Mouse (Mus musculus) neural tube, embryonic 12.5 days (tissue): Measurements from ENCODE around the gene Hpd. TPM values are rescaled to one million over a fixed set of nuclear protein-coding genes. Genes with fewer than 3 reads are reported as not detected.

Source experiments
- ATAC-seq: fragments of 200-750 bp; cut with Nextera tagmentation; 2 replicates; pipeline ENCODE4 v1.8.0; 2017; ENCODE audit warnings: low read depth, mild to moderate bottlenecking, moderate TSS enrichment, moderate library complexity; ENCODE audit not compliant: low FRiP score
- H3K27ac ChIP-seq: fragments of 300-500 bp; sonication (generic); 2 replicates; pipeline ENCODE4 v1.5.1; 2016
- H3K27me3 ChIP-seq: fragments of 300-500 bp; sonication (generic); replicated peaks from 2 replicates; pipeline ENCODE4 v1.6.1; 2016; ENCODE audit warnings: mild to moderate bottlenecking
- H3K36me3 ChIP-seq: fragments of 300-500 bp; sonication (generic); 2 replicates; pipeline ENCODE4 v1.6.1; 2016; ENCODE audit warnings: mild to moderate bottlenecking
- H3K4me1 ChIP-seq: fragments of 300-500 bp; sonication (generic); 2 replicates; pipeline ENCODE4 v1.6.1; 2016
- H3K4me2 ChIP-seq: fragments of 300-500 bp; sonication (generic); replicated peaks from 2 replicates; pipeline ENCODE4 v1.6.1; 2016; ENCODE audit warnings: mild to moderate bottlenecking
- H3K4me3 ChIP-seq: fragments of 300-500 bp; sonication (generic); 2 replicates; pipeline ENCODE4 v1.5.1; 2016
- H3K9ac ChIP-seq: fragments of 300-500 bp; sonication (generic); 2 replicates; pipeline ENCODE4 v1.6.1; 2016; ENCODE audit warnings: mild to moderate bottlenecking
- H3K9me3 ChIP-seq: fragments of 300-500 bp; sonication (generic); 2 replicates; pipeline ENCODE4 v1.6.1; 2016; ENCODE audit warnings: mild to moderate bottlenecking
- WGBS: fragments of 180-500 bp; shearing (Covaris S2); methylation state at CpG from one replicate; pipeline ENCODE4 v1.1.7; 2016; 5-methylcytosine and 5-hydroxymethylcytosine counted together
- polyA plus RNA-seq: library from polyadenylated mRNA; unstranded; fragments of >200 nt; fragmentation: Nextera tagmentation; extraction: Ambion mirVana; gene quantifications from 2 replicates; pipeline ENCODE4 v1.2.1, GENCODE M21; 2016

Hpd gene
- polyA plus RNA-seq, 1 experiment from 2014 or later: not detected

DNA sequence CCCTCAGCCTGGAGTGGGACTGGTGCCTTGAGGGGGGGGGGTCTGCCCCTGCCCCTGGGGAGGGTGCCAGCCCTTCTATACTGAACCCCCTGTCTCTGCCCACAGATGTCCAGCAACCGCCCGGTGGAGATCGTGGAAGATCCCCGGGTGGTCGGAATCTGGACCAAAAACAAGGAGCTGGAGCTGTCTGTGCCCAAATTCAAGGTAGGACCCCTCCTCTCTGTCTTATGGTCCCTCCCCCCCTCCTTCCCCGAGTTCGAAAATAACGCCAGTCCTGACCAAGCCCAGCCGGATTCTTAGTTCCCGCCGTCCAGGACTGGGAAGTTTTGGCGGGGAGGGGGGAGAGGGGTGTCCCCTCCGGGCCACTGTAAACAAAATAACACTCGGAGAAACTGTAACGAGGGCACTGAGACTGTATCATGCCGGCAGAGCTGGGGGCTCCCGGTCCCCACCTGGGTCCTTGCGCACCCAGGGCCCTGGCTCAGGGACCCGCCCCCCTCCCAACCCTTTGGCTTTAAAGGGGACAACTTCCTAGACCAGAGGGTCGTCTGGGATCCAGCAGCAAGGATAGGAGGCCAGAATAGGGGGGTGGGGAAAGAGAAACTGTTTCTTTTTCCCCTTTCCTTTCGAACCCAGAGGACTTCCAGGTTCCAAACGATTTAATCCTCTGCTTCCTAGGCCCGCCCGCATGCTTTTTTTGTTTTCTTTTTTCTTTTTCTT lies 39.1 kb downstream of the Hpd start:
- Histone ChIP-seq H3K9me3 (no peaks in the 10 kb centered on the region), H3K36me3 (peaks cover 28% of the 10 kb centered on the region), H3K27ac (peak overlapping the region; percentile 98; the same call in 1 of the 2 replicates), H3K4me3 (peak overlapping the region; percentile 99), H3K4me1 (peaks cover 38% of the 10 kb centered on the region), H3K4me2 (peak overlapping the region; percentile 100), H3K27me3 (no peaks in the 10 kb centered on the region), H3K9ac (peak overlapping the region; percentile 100)
- 1% methylated on average over 24 of the region's 24 CpGs for WGBS
- ATAC-seq: no peak

DNA sequence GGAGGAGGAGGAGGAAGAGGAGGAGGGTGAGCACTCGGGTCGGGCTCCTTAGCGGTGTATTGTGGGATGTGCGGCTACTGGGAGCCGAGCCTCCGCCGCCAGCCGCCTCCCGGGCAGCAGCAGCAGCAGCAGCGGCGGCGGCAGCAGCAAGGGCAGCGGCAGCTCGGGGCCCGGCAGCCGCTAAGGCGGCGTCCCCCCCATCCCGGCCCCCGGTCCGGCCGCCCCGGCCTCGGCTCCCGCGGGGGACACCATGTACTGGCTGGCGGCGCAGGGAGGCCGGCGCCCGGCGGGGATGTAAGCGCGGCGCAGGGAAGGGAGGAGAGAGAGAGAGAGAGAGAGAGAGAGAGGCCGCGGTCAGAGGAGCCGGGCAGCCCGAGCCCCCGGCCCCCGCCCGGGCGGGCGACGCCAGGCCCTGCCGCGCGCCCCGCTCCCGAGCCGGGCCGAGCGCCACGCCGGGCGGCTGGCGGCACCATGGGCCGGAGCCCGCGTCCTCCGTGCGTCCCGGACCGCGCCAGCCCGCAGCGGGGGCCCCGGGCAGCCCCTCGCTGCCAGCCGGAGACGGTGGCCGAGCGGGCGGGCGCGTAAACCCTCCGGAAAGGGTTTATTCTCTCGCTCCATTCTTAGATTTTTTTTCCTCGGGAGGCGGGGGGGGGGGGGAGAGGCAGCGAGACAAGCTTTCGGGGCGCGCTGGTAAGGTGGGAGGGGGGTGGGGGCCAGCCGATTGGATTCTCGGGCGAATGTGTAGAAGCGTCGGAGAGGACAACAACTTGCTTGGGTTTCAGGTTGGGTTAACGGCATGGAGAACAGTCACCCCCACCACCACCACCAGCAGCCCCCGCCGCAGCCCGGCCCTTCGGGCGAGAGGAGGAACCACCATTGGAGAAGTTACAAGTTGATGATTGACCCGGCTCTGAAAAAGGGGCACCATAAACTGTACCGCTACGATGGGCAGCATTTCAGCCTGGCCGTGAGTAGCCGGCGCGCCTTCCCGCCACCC lies 40.1 kb downstream of the Hpd start, which contains the start of gene Setd1b:
Setd1b (plus strand) TSS at position 33 of the 997 bp plus-strand sequence.
- Histone ChIP-seq H3K36me3 (peaks cover 19% of the 10 kb centered on the region), H3K4me1 (peaks cover 37% of the 10 kb centered on the region), H3K4me2 (peak within 1 kb of the TSS; percentile 100), H3K4me3 (peak within 1 kb of the TSS; percentile 99), H3K27me3 (no peaks in the 10 kb centered on the region), H3K9me3 (no peaks in the 10 kb centered on the region), H3K9ac (peak within 1 kb of the TSS; percentile 100), H3K27ac (peak within 1 kb of the TSS; percentile 98)
- 0 out of 2 replicates have a peak, but pooled peaks have one; percentile 3 for ATAC-seq
- under 1% methylated on average over 73 of the region's 103 CpGs for WGBS

DNA sequence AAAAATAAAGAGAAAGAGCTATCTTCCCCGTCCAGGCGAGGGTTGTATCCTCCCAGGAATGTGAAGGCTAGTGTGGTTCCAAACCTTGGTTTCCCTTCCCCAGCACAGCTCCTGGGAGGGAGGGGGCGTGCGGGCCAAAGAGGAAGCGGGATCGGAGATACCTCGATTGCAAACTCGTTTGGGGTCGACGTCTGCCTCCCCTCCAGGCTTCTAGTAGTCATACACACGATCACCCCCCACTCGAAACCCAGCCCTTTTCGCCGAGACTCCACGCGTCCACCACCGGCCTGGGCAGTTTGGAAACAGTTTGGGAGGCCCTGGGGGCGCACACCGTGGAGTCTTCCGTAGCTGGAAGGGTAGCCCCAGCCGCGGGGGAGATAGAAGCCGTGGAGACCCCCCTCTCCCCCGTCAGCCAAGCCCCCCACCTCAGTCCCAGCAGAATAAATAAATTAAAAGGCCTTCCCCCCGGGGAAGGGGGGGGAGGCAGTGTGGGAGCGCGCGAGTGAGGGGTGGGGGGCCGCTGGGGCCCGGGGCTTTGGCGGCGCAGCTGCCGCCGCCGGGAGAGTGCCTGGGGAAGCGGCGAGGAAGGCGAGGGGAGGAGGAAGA lies 40.9 kb downstream of the Hpd start:
- ATAC-seq: peak; percentile 23
- WGBS: 0% methylated on average over 35 of the region's 38 CpGs
- peaks cover 45% of the 10 kb centered on the region for H3K4me1 ChIP-seq

DNA sequence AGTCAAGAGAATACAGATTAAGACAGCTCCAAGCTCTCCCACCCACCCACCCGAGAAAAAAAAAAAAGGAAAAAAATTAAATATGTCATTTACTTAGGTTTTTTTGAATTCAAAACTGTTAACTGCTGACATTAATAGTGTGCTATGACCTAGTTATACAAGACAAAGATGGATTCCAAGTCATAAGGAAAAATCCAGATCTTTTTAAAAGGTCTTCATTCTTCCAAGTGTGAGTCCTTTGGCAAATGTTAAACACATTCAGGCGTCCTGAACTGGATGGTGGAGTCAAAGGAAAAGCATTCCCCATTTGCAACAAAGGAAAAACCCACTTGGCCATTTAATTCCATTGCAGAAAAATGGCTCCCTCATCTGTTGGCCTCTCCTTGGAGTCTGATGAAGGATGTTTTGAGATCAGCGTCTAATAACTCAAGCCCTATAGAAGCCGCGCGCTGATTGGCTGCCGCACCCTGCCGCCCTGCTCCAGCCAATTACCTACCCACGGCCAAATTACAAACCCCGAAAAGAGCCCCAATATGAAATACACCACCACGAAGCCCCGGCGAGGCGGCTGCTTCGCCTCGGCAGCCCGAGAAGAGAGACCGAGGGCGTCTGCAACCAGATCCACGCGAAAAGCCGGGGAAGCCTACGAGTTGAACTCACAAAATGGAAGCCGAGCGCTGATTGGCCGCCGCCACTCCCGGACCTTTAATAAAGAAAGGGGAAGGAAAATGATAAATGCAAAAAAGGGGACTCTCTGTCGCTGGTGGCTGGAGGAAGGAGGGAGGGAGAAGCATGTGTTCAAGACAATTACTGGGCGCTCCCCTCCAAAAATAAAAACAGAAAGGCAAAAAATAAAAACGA lies 41.6 kb downstream of the Hpd start:
- Histone ChIP-seq H3K9ac (peak overlapping the region; percentile 100), H3K4me2 (peak overlapping the region; percentile 100), H3K9me3 (no peaks in the 10 kb centered on the region), H3K4me1 (peaks cover 45% of the 10 kb centered on the region), H3K27ac (peak overlapping the region; percentile 98), H3K4me3 (peak overlapping the region; percentile 99), H3K27me3 (no peaks in the 10 kb centered on the region), H3K36me3 (peaks cover 3% of the 10 kb centered on the region)
- ATAC-seq: peak; percentile 46
- under 1% methylated on average over 31 of the region's 31 CpGs for WGBS

More for the DNA sequence above, 40.9 kb downstream of the Hpd start:
- Histone ChIP-seq H3K9me3 (no peaks in the 10 kb centered on the region), H3K27ac (peak overlapping the region; percentile 98), H3K9ac (peak overlapping the region; percentile 100), H3K27me3 (no peaks in the 10 kb centered on the region), H3K4me2 (peak overlapping the region; percentile 100), H3K36me3 (peaks cover 11% of the 10 kb centered on the region), H3K4me3 (peak overlapping the region; percentile 99)

- Histone ChIP-seq H3K27me3 (no peaks in the 10 kb centered on the region), H3K4me2 (peak overlapping the region; percentile 100), H3K9ac (peak overlapping the region; percentile 100), H3K36me3 (peaks cover 8% of the 10 kb centered on the region; the same call in 1 of the 2 replicates), H3K27ac (peak overlapping the region; percentile 100), H3K4me1 (peaks cover 45% of the 10 kb centered on the region), H3K9me3 (no peaks in the 10 kb centered on the region), H3K4me3 (peak overlapping the region; percentile 89)
- ATAC-seq: no peak
- WGBS: under 1% methylated on average over 28 of the region's 28 CpGs
Observed at GRCm38 (mm10) chr5:123139722-123140627, 42.6 kb downstream of the Hpd start.

GRCm38 (mm10) chr5:123138953-123139721 lies 43.4 kb downstream of the Hpd start:
- under 1% methylated on average over 39 of the region's 39 CpGs for WGBS

GRCm38 (mm10) chr5:123138230-123138911 lies 44.2 kb downstream of the Hpd start:
- Histone ChIP-seq H3K27me3 (no peaks in the 10 kb centered on the region), H3K4me2 (peak overlapping the region; percentile 100), H3K9ac (peak overlapping the region; percentile 100), H3K9me3 (no peaks in the 10 kb centered on the region), H3K36me3 (peaks cover 15% of the 10 kb centered on the region; the same call in 1 of the 2 replicates), H3K4me1 (peaks cover 45% of the 10 kb centered on the region), H3K27ac (peak overlapping the region; percentile 100), H3K4me3 (peak overlapping the region; percentile 89)
- under 1% methylated on average over 40 of the region's 40 CpGs for WGBS
- ATAC-seq: peak; percentile 38

More at GRCm38 (mm10) chr5:123138953-123139721, 43.4 kb downstream of the Hpd start:
- Histone ChIP-seq H3K27me3 (no peaks in the 10 kb centered on the region), H3K9ac (peak overlapping the region; percentile 100), H3K4me3 (peak overlapping the region; percentile 89), H3K9me3 (no peaks in the 10 kb centered on the region), H3K4me2 (peak overlapping the region; percentile 100), H3K27ac (peak overlapping the region; percentile 100), H3K36me3 (peaks cover 15% of the 10 kb centered on the region; the same call in 1 of the 2 replicates), H3K4me1 (peaks cover 45% of the 10 kb centered on the region)
- ATAC-seq: no peak

DNA sequence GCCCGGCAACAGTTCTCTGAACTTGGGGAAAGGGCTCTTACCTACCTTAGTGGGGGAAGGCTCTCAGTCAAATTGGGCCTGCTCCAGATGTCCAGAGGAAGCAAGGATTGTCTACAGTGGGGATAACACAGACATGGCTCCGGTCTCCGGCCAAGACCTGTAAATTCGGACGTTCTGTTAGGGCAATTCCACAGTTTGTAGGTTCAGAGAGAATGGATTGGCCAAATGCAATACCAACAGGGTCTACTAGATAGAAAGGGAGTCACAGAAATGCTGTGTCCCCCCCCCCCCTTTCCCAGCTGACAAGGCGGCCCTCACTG lies 44.7 kb downstream of the Hpd start:
- H3K27ac ChIP-seq: peak overlapping the region; percentile 100

DNA sequence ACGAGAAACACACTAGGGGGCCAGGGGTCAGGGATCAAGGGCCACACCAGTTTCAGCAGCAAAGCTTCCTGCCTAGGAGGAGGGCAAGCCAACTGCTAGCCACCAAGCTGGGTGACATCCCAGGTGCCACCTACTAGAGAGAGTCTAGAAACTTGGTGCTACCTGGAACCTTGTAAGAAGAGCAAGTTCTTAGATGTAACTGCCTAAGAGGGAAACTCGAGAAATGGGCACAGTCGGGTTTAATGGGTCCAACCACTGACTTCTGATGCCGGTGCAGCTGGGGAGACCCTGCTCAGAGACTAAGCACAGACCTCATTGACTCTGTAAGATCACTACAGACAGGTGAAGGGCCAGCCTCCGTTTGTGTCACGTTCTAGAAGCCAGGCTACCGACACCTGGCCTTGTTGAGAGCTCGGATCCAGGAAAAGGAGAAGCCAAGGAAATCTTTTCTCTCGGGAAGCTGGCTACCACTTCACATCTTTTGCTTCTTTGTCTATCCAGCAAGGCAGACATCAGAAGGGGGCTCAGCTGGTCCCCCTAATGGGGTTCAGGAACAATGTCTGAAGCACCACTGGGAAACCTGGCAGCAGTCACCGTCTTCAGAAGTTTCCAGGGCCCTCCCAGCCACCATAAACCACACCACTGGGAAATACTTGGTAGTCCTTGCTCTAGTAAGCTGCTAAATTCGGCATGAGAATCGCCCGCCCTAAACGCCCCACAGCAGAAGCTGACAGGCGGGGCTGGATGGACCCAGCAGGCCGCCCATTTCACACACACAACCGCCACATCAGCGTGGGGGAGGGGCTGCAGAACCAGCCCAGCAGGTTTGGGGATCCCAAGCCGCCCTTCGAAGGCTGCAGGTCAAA lies 45.2 kb downstream of the Hpd start:
- Histone ChIP-seq H3K9me3 (no peaks in the 10 kb centered on the region), H3K36me3 (peaks cover 15% of the 10 kb centered on the region; the same call in 1 of the 2 replicates), H3K4me3 (peak overlapping the region; percentile 89), H3K4me2 (peak overlapping the region; percentile 100), H3K9ac (peak overlapping the region; percentile 100), H3K27me3 (no peaks in the 10 kb centered on the region), H3K4me1 (peaks cover 55% of the 10 kb centered on the region), H3K27ac (peak overlapping the region; percentile 100)
- no peak for ATAC-seq
- WGBS: 1% methylated on average over 20 of the region's 20 CpGs

More for the DNA sequence above, 44.7 kb downstream of the Hpd start:
- Histone ChIP-seq H3K9me3 (no peaks in the 10 kb centered on the region), H3K9ac (peak overlapping the region; percentile 100), H3K36me3 (peaks cover 15% of the 10 kb centered on the region; the same call in 1 of the 2 replicates), H3K27me3 (no peaks in the 10 kb centered on the region), H3K4me1 (peaks cover 49% of the 10 kb centered on the region), H3K4me3 (peak overlapping the region; percentile 89), H3K4me2 (peak overlapping the region; percentile 100)
- ATAC-seq: no peak
- 0% methylated on average over 5 of the region's 6 CpGs for WGBS
